ENCODE assay signal across 23 mouse cellular contexts in genomic region chr15:9376281-9376680, GRCm38 (mm10). TPM values are rescaled to one million over a fixed set of nuclear protein-coding genes. Genes with fewer than 3 reads are reported as not detected.
DNase-seq lines count a peak whose midpoint lies in the region; ATAC-seq lines count a peak whose summit lies in the region.
"Had no signal": no experiment of that assay in that cellular context is flagged by ENCODE, and none has a peak within 500 bp of the region (broad histone marks: within the 10 kb centered on the region; RNA-seq: fewer than 3 reads in every experiment).

No protein-coding gene starts in this region.

- no peak overlapping the region for H3K27ac ChIP-seq in heart, embryonic 11.5 days (ENCODE audit: low read depth, low read length)
- H3K27ac ChIP-seq: embryonic facial prominence, embryonic 13.5 days; forebrain, embryonic 10.5 days; hindbrain, embryonic 10.5 days; hindbrain, embryonic 14.5 days; kidney, embryonic 15.5 days had no signal

- intact Hi-C loops in heart, postnatal 10 days (cut with DNase I): no loop called here
- intact Hi-C loops in gastrocnemius, postnatal 14 days (cut with DNase I; ENCODE audit: low total_unique reads): no loop called here

- no peak overlapping the region for H3K4me3 ChIP-seq in heart, embryonic 11.5 days (ENCODE audit: low read depth, low read length)
- H3K4me3 ChIP-seq: embryonic facial prominence, embryonic 13.5 days; forebrain, embryonic 10.5 days; hindbrain, embryonic 10.5 days; kidney, embryonic 15.5 days had no signal

- no peaks in the 10 kb centered on the region for H3K36me3 ChIP-seq in heart, embryonic 11.5 days (ENCODE audit: control insufficient read depth, insufficient read depth, low read length)
- H3K36me3 ChIP-seq: embryonic facial prominence, embryonic 13.5 days; forebrain, embryonic 10.5 days; hindbrain, embryonic 10.5 days; kidney, embryonic 15.5 days had no signal

- H3K27me3 ChIP-seq in heart, embryonic 11.5 days (ENCODE audit: control insufficient read depth, insufficient read depth, low read length): no peaks in the 10 kb centered on the region
- H3K27me3 ChIP-seq: embryonic facial prominence, embryonic 13.5 days; kidney, embryonic 15.5 days had no signal

- no peak overlapping the region for H3K4me2 ChIP-seq in heart, embryonic 11.5 days
- H3K4me2 ChIP-seq: embryonic facial prominence, embryonic 13.5 days; hindbrain, embryonic 14.5 days; kidney, embryonic 15.5 days had no signal

- H3K9ac ChIP-seq in heart, embryonic 11.5 days (ENCODE audit: low read depth, low read length): no peak overlapping the region
- H3K9ac ChIP-seq: embryonic facial prominence, embryonic 13.5 days; hindbrain, embryonic 14.5 days; kidney, embryonic 15.5 days had no signal

- WGBS in heart, embryonic 11.5 days (ENCODE audit: insufficient replicate concordance): 87% methylated on average over 7 of the region's 7 CpGs

- ATAC-seq in cerebellum, adult (ENCODE audit: insufficient number of reproducible peaks, low FRiP score, low TSS enrichment): no peak
- ATAC-seq in heart, embryonic 11.5 days (replicated peaks; ENCODE audit: insufficient number of reproducible peaks, low FRiP score, low TSS enrichment): no peak
- ATAC-seq in erythroid progenitor cell, adult 5-6 weeks (replicated peaks; ENCODE audit: low FRiP score, poor library complexity, severe bottlenecking): no peak
- ATAC-seq: forebrain, embryonic 14.5 days; intestine, embryonic 16.5 days had no signal

- H3K9me3 ChIP-seq in heart, embryonic 11.5 days (replicated peaks; ENCODE audit: control insufficient read depth, low read length): no peaks in the 10 kb centered on the region
- H3K9me3 ChIP-seq: embryonic facial prominence, embryonic 13.5 days; forebrain, embryonic 10.5 days; hindbrain, embryonic 10.5 days; kidney, embryonic 15.5 days had no signal

- H3K4me1 ChIP-seq in heart, embryonic 11.5 days (ENCODE audit: control insufficient read depth, insufficient read depth, low read length): no peaks in the 10 kb centered on the region
- H3K4me1 ChIP-seq: embryonic facial prominence, embryonic 13.5 days; forebrain, embryonic 10.5 days; hindbrain, embryonic 10.5 days; kidney, embryonic 15.5 days had no signal

- peak; percentile 25 to 49 for DNase-seq in cerebellum, postnatal 14 days
- DNase-seq in heart, postnatal 10 days: peak; percentile 3
- DNase-seq in adipocyte (ENCODE audit: low spot score): peak; percentile 52
- DNase-seq in gastrocnemius, postnatal 14 days: peak; percentile 15
- no peak for DNase-seq in thymus, postnatal 14 days
- DNase-seq: adrenal gland, adult 2 months; cerebellum, adult 2 months; kidney, adult 2 months had no signal

RNA-seq across cellular contexts. Expression of gene Ugt3a2, which starts 40.9 kb away (rescaled TPM):
- total RNA-seq in heart, postnatal 10 days (2021): not detected
- polyA plus RNA-seq in heart, embryonic 11.5 days (2014; fragmentation: Nextera tagmentation; extraction: Ambion mirVana): not detected in 2 replicates
- not detected for total RNA-seq in gastrocnemius, postnatal 14 days (2021)
- total RNA-seq in erythroid progenitor cell, adult 5-6 weeks (2015; ENCODE audit: low replicate concordance): not detected in 2 replicates
- total RNA-seq in erythroid progenitor cell, adult 5-6 weeks (2017; ENCODE audit: low replicate concordance): not detected in 2 replicates
- total RNA-seq: ES-E14; gastrocnemius, postnatal 36 days; heart, postnatal 14 days had no signal
- polyA plus RNA-seq: cerebellum, adult 2 months; cortical plate, adult 2 months; embryonic facial prominence, embryonic 13.5 days; forebrain, embryonic 10.5 days; forebrain, embryonic 14.5 days; heart, embryonic 14.5 days; hindbrain, embryonic 10.5 days; hindbrain, embryonic 14.5 days had no signal

RNA-seq across cellular contexts. Expression of gene Capsl, which starts 59.5 kb away (rescaled TPM):
- total RNA-seq in heart, postnatal 10 days (2021): not detected
- 0.23 TPM in 1 of 2 replicates, not detected in the other for polyA plus RNA-seq in heart, embryonic 11.5 days (2014; fragmentation: Nextera tagmentation; extraction: Ambion mirVana)
- total RNA-seq in gastrocnemius, postnatal 14 days (2021): not detected
- total RNA-seq in erythroid progenitor cell, adult 5-6 weeks (2015; ENCODE audit: low replicate concordance): 4.0 TPM in 1 of 2 replicates, not detected in the other
- total RNA-seq in erythroid progenitor cell, adult 5-6 weeks (2017; ENCODE audit: low replicate concordance): not detected in 2 replicates
- total RNA-seq: adrenal gland, adult 2 months; gastrocnemius, postnatal 36 days had no signal
- polyA plus RNA-seq: adrenal gland, adult 2 months had no signal
